Mouse (Mus musculus) C2C12 (cell line): Measurements from ENCODE around the gene Crtam.

Experiments
- CEBPB ChIP-seq: IDR thresholded peaks from one replicate; pipeline ENCODE4 v1.6.1; 2011; ENCODE audit warnings: low read depth, mild to moderate bottlenecking, control low read depth, moderate library complexity
- CTCF ChIP-seq: IDR thresholded peaks from one replicate; pipeline ENCODE4 v1.5.1; 2011; ENCODE audit not compliant: control insufficient read depth, insufficient read depth, insufficient read length
- MAX ChIP-seq: IDR thresholded peaks from one replicate; pipeline ENCODE4 v1.6.1; 2011; ENCODE audit warnings: mild to moderate bottlenecking, control low read depth
- USF1 ChIP-seq: IDR thresholded peaks from one replicate; pipeline ENCODE4 v1.6.1; 2011; ENCODE audit warnings: low read depth, mild to moderate bottlenecking, control low read depth, moderate library complexity

DNA sequence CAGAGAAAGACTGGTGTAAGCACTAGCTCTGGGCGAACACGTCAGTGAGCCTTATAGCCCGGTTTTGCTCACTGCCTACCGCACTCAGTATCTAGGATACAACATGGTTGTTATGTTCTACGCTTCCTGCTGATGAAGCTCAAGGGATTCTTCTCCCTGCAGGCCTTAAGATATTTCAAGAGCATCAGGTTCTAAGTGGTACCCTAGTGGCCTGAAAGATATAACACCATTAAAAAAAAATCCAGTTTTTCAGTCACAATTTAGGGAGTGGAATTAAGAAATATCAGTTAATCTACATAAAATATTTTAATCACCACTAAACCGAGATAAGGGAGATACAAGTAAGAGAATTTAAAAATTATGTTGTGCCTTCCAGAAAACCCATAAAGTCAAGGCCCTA, 56.0 kb downstream of the Crtam start:
- TF ChIP-seq CTCF = no peak
- TF ChIP-seq MAX = no peak
- TF ChIP-seq USF1 = no peak
- no peak for TF ChIP-seq CEBPB
